Mouse (Mus musculus) layer of hippocampus, adult 8-10 months (tissue): Measurements from ENCODE around the gene Mbd3. TPM values are rescaled to one million over a fixed set of nuclear protein-coding genes. Genes with fewer than 3 reads are reported as not detected.

Source experiments
- DNase-seq, 2 experiments: peaks; one replicate each; pipeline ENCODE4 v3.0.0; 2022; ENCODE audit warnings: low spot score in 2 of 2
- total RNA-seq, 4 experiments: library from RNA; stranded (reverse); gene quantifications; 2 replicates each; pipeline ENCODE4 v1.2.4; 2022

Mbd3 gene
- 100 to 1,000 TPM; 149 to 154 (median 150) TPM for total RNA-seq

DNA sequence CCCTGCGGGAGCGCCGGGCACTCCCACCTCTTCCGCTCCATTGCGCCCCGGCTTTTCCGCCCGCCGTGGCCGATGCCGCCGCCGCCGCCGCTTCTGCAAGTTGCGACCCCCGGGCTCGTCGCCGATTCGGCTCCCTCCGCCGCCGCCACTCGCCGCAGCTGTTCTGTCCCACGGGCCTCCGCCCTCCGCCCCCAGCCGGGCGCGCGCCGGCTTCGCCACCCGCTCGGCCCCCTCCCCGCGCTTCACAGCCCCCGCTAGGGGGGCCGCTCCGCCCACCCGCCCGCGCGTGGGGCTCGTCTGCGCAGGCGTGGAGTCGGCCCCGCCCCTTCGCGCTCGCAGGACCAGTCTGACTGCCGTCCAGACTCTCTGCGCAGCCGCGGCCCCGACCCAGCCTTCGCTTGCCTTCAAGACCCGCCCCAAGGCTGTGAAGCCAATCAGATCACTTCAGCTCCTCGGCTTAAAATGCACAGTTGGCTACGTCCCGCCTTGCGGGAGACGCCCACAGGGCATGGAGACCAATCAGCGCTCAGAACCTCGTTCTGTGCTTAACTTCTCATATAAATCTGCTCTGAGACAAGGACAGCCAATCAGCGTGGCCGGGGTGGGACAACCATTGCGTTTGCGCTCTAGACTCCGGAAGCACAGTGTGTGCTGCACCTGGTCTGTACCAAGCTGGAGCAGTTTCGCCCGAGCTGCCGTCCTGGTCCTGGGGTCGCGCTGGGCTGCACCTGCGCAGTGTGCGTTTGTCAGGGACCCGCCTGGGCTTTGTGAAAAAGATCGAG is at the start of gene Mbd3:
TSS of gene Mbd3 (minus strand) at position 360 of the 782 bp plus-strand sequence.
- DNase-seq, result peak; percentile 99 to 100

DNA sequence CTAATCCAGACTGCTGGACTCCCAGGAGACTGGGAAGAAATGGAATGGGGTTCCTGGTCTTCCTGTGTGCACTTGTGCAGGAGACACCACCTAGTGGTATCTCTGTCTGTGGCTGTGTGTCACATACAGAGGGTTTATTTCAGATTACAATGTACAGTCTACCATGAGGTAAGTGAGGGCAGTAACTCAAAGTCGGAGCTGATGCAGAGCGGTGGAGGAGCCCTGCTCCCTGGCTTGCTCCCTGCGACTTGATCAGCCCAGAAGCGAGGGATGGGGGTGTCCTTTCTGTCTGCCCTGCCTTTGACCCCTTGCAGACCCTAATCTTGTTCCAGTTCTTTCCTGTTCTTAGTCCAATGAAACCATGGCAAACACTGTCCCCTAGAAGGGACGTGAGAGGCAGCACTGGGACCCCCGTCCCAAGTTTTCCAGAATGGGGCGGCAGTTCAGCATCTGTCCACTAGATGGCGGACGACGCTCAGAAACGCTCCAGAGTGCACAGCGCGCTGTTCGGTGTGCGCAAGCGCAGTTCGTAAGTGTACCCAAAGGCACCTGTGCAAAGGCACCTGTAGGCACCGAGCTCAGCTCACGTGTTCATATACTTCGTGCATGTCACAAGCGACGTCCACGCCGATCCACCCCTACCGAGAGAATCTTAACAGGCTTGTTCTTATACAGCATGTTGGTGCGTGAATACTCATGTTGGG is 46.7 kb upstream of the Mbd3 start:
- peak; percentile 56 to 79 for DNase-seq

DNA sequence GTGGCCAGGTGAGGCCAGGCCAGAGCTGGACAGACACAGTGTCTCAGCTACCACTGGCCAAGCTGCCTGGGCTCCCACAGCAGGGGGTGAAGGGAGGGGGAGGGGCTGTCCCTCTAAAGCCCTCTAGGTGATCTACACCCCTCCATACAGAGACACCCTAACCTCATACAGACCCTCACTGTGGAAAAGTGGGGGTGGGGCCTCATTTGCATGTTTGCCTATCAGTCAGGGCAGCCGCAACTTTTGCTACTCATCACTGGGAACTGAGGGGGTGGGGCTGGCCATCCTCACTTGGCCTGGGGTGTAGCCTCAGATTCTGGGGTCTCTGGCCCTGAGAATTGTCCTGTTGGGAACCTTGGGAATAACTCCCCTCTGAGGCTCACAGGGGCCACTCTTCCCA is 45.7 kb upstream of the Mbd3 start:
- DNase-seq, result no peak

- no peak for DNase-seq
These were observed 45.1 kb upstream of the Mbd3 start for GRCm38 (mm10) chr10:80444339-80445045.

DNA sequence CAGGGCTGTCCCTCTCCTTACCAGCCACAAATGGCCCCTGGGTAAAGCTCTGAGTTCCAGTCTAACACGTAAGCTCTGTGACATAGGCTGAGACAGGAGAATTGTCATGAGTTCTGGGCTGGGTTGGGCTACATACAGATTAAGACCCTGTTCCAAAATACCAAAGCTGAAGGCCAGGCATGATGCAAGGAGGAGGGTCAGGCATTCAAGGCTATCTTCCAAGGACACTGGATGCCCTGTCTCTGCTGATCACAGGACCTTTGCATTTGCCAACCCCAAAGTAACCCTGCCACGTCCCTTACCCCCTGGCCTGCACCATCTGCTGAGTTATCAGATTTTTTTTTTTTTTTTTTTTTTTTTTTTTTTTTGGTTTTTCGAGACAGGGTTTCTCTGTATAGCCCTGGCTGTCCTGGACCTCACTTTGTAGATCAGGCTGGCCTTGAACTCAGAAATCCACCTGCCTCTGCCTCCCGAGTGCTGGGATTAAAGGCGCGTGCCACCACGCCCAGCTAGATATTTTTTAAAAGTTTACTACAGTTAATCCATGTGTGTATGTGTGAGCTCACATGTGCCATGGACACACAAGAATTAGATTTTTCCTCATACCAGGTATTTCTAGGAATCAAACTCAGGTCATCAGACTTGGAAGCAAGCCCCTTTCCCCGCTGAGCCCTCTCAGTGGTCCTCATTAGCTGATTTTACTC is 44.4 kb upstream of the Mbd3 start:
- no peak for DNase-seq

DNA sequence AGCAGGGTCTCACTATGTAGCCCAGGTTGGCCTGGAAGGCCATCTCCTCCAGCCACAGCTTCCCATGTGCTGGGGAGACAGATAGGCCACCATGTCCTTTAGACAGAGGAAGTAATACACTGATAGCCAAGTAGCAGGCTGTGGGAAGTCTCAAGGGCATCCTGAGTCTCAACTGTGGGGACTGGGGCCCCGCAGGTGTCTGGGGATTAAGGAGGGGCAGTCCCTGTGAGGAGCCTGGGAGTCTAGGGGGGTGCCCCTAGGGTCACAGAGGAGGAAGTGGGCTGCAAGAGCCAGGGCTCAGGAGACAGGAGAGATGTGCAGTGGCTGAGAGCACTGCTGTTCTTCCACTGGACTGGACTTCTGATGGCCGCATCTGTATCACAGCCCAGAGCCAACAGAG is 43.6 kb upstream of the Mbd3 start:
- no peak for DNase-seq

- DNase-seq, result no peak
These were observed 42.2 kb upstream of the Mbd3 start for GRCm38 (mm10) chr10:80441598-80441997.

- DNase-seq, result no peak
These were observed 40.7 kb upstream of the Mbd3 start for GRCm38 (mm10) chr10:80440031-80440430.

GRCm38 (mm10) chr10:80437973-80438372 is 38.6 kb upstream of the Mbd3 start:
- no peak for DNase-seq

GRCm38 (mm10) chr10:80436276-80436675 is 36.9 kb upstream of the Mbd3 start:
- no peak for DNase-seq

DNA sequence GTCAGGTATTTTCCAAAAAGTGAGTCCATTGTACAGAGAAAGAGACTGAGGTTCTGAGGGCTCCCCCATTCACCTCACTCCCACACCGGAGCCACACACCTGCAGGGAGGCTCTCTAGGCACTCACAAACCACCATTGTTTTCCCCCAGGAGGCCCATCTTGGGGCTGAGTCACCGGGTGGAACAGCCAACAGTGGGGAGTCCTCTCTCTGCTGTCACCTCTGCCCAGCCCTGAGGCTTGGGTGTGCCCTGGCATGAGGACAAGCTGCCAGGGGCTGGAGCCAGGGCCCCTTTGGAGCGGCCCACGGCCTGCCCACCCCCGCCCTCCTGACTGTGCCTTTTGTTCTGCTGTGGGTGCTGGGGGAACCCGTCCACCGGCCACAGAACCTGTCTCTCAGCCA is 36.4 kb upstream of the Mbd3 start:
- DNase-seq, result no peak

DNA sequence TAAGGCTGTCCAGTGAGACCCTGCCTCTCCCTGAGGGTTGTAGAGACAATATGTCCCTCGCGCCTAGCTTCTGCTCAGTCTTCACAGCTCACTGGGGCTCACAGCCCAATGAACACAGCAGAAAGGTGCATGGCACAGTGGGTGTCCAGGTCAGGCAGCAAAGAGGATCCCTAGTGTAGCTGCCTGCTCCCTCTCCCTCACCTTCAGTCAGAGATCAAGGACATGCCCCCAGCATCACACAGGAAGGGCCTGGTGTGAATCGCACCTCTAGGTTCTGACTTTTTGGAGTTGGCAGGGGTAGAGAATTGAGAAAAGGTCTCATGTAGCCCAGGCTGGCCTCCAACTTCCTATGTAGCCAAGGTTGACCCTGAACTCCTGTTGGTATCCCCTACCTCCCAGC is 35.5 kb upstream of the Mbd3 start:
- DNase-seq, result no peak

- no peak for DNase-seq
These were observed 34.9 kb upstream of the Mbd3 start for GRCm38 (mm10) chr10:80434233-80434592.

GRCm38 (mm10) chr10:80433513-80434232 is 34.3 kb upstream of the Mbd3 start, which contains the start of gene Tcf3:
Gene Tcf3, minus strand, starts transcription at chr10:80433647.
- peak; percentile 97 for DNase-seq

- no peak for DNase-seq
These were observed 33.7 kb upstream of the Mbd3 start for GRCm38 (mm10) chr10:80432936-80433512.

DNA sequence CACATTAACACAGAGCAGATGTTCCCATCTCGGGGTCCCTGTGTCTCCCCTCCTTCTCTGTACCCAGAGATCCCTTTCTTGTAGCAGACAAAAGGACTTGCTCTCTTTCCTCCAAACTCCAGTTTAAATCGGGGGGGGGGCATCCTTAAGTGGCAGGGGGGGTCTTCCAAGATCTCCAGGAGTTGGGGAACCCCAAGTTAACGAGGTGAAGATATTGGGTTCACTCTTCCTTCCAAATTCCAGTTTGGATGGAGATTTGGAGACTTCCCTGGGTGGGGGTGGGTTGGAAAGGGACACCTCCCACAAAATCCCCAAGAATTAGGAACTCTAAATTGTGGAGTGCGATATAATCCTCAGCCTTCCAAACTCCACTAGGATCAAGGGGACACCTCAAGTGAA is 33.0 kb upstream of the Mbd3 start:
- no peak for DNase-seq

DNA sequence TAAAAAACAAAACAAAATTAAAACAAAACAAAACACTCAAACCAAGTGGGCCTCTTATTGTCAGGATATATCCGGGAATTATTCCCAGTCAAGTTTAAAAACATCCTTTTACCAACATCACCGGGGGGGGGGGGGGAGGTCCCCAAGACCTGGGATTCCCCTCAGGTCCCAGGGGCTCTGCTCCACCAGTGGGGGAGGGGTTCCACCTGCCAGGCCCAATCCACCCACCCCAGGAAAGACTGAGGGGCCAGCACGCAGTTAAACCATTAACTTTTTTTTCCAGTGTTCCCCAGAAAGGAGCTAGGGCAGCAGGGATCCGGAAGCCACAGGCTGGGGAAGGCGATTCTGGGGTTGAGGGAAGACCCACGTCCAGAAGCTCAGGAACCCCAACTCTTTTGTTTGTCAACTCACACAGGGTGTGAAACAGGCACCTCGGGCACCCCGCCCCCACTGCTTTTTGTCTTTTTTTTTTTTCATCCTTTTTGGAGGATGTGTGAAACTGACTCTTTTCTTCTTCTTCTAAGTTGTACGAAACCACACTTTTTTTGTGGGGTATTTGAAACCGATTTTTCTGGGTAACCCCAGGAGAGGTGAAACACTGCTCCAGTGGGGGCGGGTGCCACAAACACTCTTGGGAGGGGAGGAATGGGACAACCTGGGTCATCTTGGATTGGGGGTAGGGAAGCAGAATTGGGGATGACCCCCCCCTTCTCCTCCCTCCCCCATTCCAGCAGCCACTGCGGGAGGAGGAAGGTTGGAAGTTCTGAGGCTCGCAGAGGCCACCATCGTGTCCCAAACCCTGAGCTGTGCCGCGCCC is 32.4 kb upstream of the Mbd3 start:
- no peak for DNase-seq

GRCm38 (mm10) chr10:80430375-80430980 is 31.1 kb upstream of the Mbd3 start:
- no peak for DNase-seq

GRCm38 (mm10) chr10:80429800-80430199 is 30.4 kb upstream of the Mbd3 start:
- no peak for DNase-seq
